ENCODE assay signal across 25 mouse cellular contexts in the genomic region with DNA sequence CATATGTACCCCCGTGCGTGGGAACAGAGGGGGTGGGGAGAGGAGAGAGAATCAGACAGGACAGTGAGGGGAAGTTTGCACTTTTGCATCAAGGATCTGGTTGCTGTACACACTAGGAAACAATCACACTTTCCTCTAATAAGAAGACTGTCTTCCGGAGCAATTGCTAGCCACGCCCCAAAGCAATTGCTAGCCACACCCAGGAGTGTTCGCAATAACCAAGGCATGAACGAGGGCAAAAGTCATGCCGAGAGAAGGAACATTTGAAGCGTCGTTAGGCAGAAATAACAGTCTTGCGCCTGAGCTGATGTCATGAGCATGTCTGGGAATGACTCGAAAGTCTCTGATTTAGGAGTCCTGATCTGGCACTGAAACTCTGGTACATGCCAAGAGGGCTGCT. TPM values are rescaled to one million over a fixed set of nuclear protein-coding genes. Genes with fewer than 3 reads are reported as not detected.
"Had no signal": no experiment of that assay in that cellular context is flagged by ENCODE, and none has a peak within 500 bp of the region (broad histone marks: within the 10 kb centered on the region; RNA-seq: fewer than 3 reads in every experiment).

No protein-coding gene starts in this region.

- H3K27ac ChIP-seq: kidney, postnatal 0 days; limb, embryonic 12.5 days; limb, embryonic 15.5 days; liver, embryonic 14.5 days; lung, embryonic 15.5 days; midbrain, embryonic 10.5 days; midbrain, embryonic 13.5 days; neural tube, embryonic 13.5 days had no signal

- H3K9me3 ChIP-seq: limb, embryonic 12.5 days; limb, embryonic 15.5 days; lung, embryonic 15.5 days; megakaryocyte, embryonic 14.5 days; midbrain, embryonic 10.5 days; midbrain, embryonic 13.5 days; neural tube, embryonic 13.5 days had no signal

- H3K4me3 ChIP-seq: limb, embryonic 12.5 days; limb, embryonic 15.5 days; lung, embryonic 15.5 days; megakaryocyte, embryonic 14.5 days; midbrain, embryonic 10.5 days; midbrain, embryonic 13.5 days; myocyte; neural tube, embryonic 13.5 days had no signal

- H3K9ac ChIP-seq: limb, embryonic 12.5 days; limb, embryonic 15.5 days; liver, embryonic 14.5 days; liver, postnatal 0 days; lung, embryonic 15.5 days; midbrain, embryonic 13.5 days; neural tube, embryonic 13.5 days had no signal

- H3K4me2 ChIP-seq: limb, embryonic 12.5 days; limb, embryonic 15.5 days; liver, embryonic 11.5 days; lung, embryonic 15.5 days; midbrain, embryonic 13.5 days; neural tube, embryonic 13.5 days had no signal

- ATAC-seq: liver, postnatal 0 days; midbrain, embryonic 13.5 days; midbrain, embryonic 16.5 days had no signal

- H3K27me3 ChIP-seq: limb, embryonic 12.5 days; limb, embryonic 15.5 days; lung, embryonic 15.5 days; midbrain, embryonic 13.5 days; neural tube, embryonic 13.5 days had no signal

- DNase-seq: kidney, adult 11 months; kidney, adult 9 months; kidney, postnatal 25 days; left cerebral cortex, postnatal 4 days; liver, postnatal 0 days; lung, postnatal 10 days; retina, postnatal 1 day; right cerebral cortex, postnatal 25 days; thymus, adult 2 months; thymus, postnatal 14 days; thymus, postnatal 4 days had no signal

- H3K36me3 ChIP-seq: limb, embryonic 12.5 days; limb, embryonic 15.5 days; lung, embryonic 15.5 days; midbrain, embryonic 13.5 days; neural tube, embryonic 13.5 days had no signal

- H3K4me1 ChIP-seq: limb, embryonic 12.5 days; limb, embryonic 15.5 days; lung, embryonic 15.5 days; megakaryocyte, embryonic 14.5 days; midbrain, embryonic 10.5 days; neural tube, embryonic 13.5 days had no signal

RNA-seq across cellular contexts. Expression of gene Shc3, which starts 15.9 kb away (rescaled TPM):
- total RNA-seq: monocyte, adult 5-6 weeks; neutrophil, adult 5-6 weeks had no signal
- polyA plus RNA-seq: liver, embryonic 11.5 days had no signal
